7 mouse cellular contexts compared by ENCODE assay signal in the genomic region with DNA sequence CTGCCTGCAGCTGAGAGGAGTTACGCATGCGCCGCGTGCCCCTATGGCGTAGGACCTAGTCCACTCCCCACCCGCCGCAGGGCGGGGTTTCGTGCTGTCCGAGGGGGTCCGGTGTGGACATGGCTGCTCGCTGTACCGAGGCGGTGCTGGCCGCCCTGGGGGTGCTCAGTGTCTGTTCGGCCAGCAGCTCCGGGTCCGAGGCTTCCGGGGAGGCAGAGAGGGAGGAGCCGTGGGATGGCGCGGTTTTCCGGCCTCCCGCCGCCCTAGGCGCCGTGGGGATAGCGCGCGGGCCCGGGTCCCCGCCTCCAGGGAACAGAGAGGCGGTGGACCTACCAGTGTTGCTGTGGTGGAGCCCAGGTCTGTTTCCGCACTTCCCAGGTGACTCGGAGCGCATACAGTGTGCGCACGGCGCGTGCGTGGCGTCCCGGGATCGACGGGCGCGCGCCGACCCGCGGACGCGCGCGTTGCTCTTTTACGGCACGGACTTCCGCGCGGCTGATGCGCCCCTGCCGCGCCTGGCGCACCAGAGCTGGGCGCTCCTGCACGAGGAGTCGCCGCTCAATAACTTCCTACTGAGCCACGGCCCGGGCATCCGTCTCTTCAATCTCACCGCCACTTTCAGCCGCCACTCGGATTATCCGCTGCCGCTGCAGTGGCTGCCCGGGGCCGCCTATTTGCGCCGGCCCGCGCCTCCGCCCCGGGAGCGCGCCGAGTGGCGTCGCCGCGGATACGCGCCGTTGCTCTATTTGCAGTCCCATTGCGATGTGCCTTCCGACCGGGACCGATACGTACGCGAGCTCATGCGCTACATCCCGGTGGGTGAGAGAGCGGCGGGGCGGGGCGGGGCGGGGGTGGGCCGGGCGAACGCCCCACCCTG. TPM values are rescaled to one million over a fixed set of nuclear protein-coding genes. Genes with fewer than 3 reads are reported as not detected.
DNase-seq lines count a peak whose midpoint lies in the region; ATAC-seq lines count a peak whose summit lies in the region.

Fut11 (plus strand) TSS at position 85 of the 877 bp plus-strand sequence.

- H3K27ac ChIP-seq in embryonic facial prominence, embryonic 10.5 days (replicated peaks) = peak within 1 kb of the TSS; percentile 97
- H3K27ac ChIP-seq in limb, embryonic 10.5 days = peak within 1 kb of the TSS; percentile 96
- peak within 1 kb of the TSS; percentile 97 for H3K27ac ChIP-seq in midbrain, embryonic 12.5 days (replicated peaks)

- under 1% methylated on average over 111 of the region's 111 CpGs for WGBS in embryonic facial prominence, embryonic 10.5 days
- WGBS in limb, embryonic 10.5 days = under 1% methylated on average over 111 of the region's 111 CpGs
- under 1% methylated on average over 111 of the region's 111 CpGs for WGBS in midbrain, embryonic 12.5 days

- no peaks in the 10 kb centered on the region for H3K27me3 ChIP-seq in embryonic facial prominence, embryonic 10.5 days (replicated peaks; ENCODE audit: low read depth, poor library complexity, severe bottlenecking)
- H3K27me3 ChIP-seq in limb, embryonic 10.5 days (ENCODE audit: low read depth, poor library complexity, severe bottlenecking) = no peaks in the 10 kb centered on the region
- no peaks in the 10 kb centered on the region for H3K27me3 ChIP-seq in midbrain, embryonic 12.5 days

- H3K4me1 ChIP-seq in embryonic facial prominence, embryonic 10.5 days = peaks cover 46% of the 10 kb centered on the region
- H3K4me1 ChIP-seq in limb, embryonic 10.5 days = peaks cover 34% of the 10 kb centered on the region
- peaks cover 45% of the 10 kb centered on the region for H3K4me1 ChIP-seq in midbrain, embryonic 12.5 days

- ATAC-seq in granulocyte monocyte progenitor cell, adult 5-6 weeks (replicated peaks; ENCODE audit: poor library complexity, severe bottlenecking) = peak; percentile 58
- ATAC-seq in midbrain, embryonic 12.5 days (ENCODE audit: low FRiP score, low read depth) = peak; percentile 94

- peak; percentile 95 for DNase-seq in adrenal gland, postnatal 14 days
- peak; percentile 91 for DNase-seq in embryonic facial prominence, embryonic 10.5 days (ENCODE audit: low spot score)
- peak; percentile 75 for DNase-seq in kidney, adult 11 months
- DNase-seq in limb, embryonic 10.5 days (ENCODE audit: low spot score) = peak; percentile 90
- peak; percentile 69 for DNase-seq in skeletal muscle tissue, adult 2 months (ENCODE audit: low read depth, low spot score)

- no peaks in the 10 kb centered on the region for H3K9me3 ChIP-seq in embryonic facial prominence, embryonic 10.5 days
- H3K9me3 ChIP-seq in limb, embryonic 10.5 days (replicated peaks) = no peaks in the 10 kb centered on the region
- H3K9me3 ChIP-seq in midbrain, embryonic 12.5 days = no peaks in the 10 kb centered on the region

- H3K36me3 ChIP-seq in embryonic facial prominence, embryonic 10.5 days (replicated peaks) = peaks cover 68% of the 10 kb centered on the region
- peaks cover 76% of the 10 kb centered on the region for H3K36me3 ChIP-seq in limb, embryonic 10.5 days
- H3K36me3 ChIP-seq in midbrain, embryonic 12.5 days = peaks cover 43% of the 10 kb centered on the region

- peak within 1 kb of the TSS; percentile 87 for H3K4me2 ChIP-seq in midbrain, embryonic 12.5 days (replicated peaks)

- H3K9ac ChIP-seq in midbrain, embryonic 12.5 days (replicated peaks) = peak within 1 kb of the TSS; percentile 91

- H3K4me3 ChIP-seq in embryonic facial prominence, embryonic 10.5 days = peak within 1 kb of the TSS; percentile 96
- H3K4me3 ChIP-seq in limb, embryonic 10.5 days = peak within 1 kb of the TSS; percentile 95
- H3K4me3 ChIP-seq in midbrain, embryonic 12.5 days = peak within 1 kb of the TSS; percentile 90

RNA-seq across cellular contexts. Expression of gene Fut11, which starts in this region (rescaled TPM):
- total RNA-seq in adrenal gland, postnatal 14 days (2021) = 17.0 and 18.7 TPM in 2 replicates
- 20.2 and 20.9 TPM in 2 replicates for polyA plus RNA-seq in embryonic facial prominence, embryonic 10.5 days (2016; fragmentation: Nextera tagmentation; extraction: Ambion mirVana)
- 9.0 and 9.3 TPM in 2 replicates for total RNA-seq in granulocyte monocyte progenitor cell, adult 5-6 weeks (2014; fragmentation: Nextera tagmentation)
- 7.5 and 9.3 TPM in 2 replicates for total RNA-seq in granulocyte monocyte progenitor cell, adult 5-6 weeks (2017)
- 18.2 and 20.4 TPM in 2 replicates for polyA plus RNA-seq in limb, embryonic 10.5 days (2016; fragmentation: Nextera tagmentation; extraction: Ambion mirVana)
- 26.8 and 27.0 TPM in 2 replicates for polyA plus RNA-seq in midbrain, embryonic 12.5 days (2016; fragmentation: Nextera tagmentation; extraction: Ambion mirVana)

Comparison
In these comparisons a context has a peak if more than half of its experiments do, and no peak if none do; other contexts are left out.
1. Peak in every context shown above with its lines: DNase-seq, ATAC-seq, H3K4me3 ChIP-seq and H3K27ac ChIP-seq.